Mouse (Mus musculus) kidney, adult 8-10 months (tissue): ENCODE measurements around the gene Prkaca.
"Not testable (repeated sequence)": the region's sequence is repeated elsewhere in the genome, so short reads cannot be mapped to it uniquely, and the experiment has no call there.

Source experiments
- DNase-seq, 2 experiments: peaks; one replicate each; pipeline ENCODE4 v3.0.0; 2022

Prkaca gene

GRCm38 (mm10) chr8:83976101-83976630 lies 3.4 kb downstream of the Prkaca start:
- DNase-seq: peak; percentile 20 to 66

- peak in 1 of 2 experiments; percentile 16 for DNase-seq
Measured at GRCm38 (mm10) chr8:83976779-83977350, 4.1 kb downstream of the Prkaca start.

GRCm38 (mm10) chr8:83977646-83978045 lies 4.9 kb downstream of the Prkaca start:
- DNase-seq: peak; percentile 45 to 49

GRCm38 (mm10) chr8:83978200-83978599 lies 5.4 kb downstream of the Prkaca start:
- DNase-seq: no peak

GRCm38 (mm10) chr8:83980250-83980649 lies 7.5 kb downstream of the Prkaca start:
- DNase-seq: no peak

- no peak for DNase-seq
Measured at GRCm38 (mm10) chr8:83980845-83981244, 8.1 kb downstream of the Prkaca start.

GRCm38 (mm10) chr8:83981533-83981932 lies 8.7 kb downstream of the Prkaca start:
- no peak for DNase-seq

GRCm38 (mm10) chr8:83982449-83982848 lies 9.7 kb downstream of the Prkaca start:
- DNase-seq: no peak

GRCm38 (mm10) chr8:83983222-83983621 lies 10.4 kb downstream of the Prkaca start:
- not testable (repeated sequence) for DNase-seq

GRCm38 (mm10) chr8:83989243-83989642 lies 16.4 kb downstream of the Prkaca start:
- DNase-seq: no peak

GRCm38 (mm10) chr8:83990170-83990569 lies 17.4 kb downstream of the Prkaca start:
- DNase-seq: no peak

GRCm38 (mm10) chr8:83992488-83992887 lies 19.7 kb downstream of the Prkaca start:
- DNase-seq: no peak

- no peak for DNase-seq
Measured at GRCm38 (mm10) chr8:83994030-83994429, 21.2 kb downstream of the Prkaca start.

- no peak for DNase-seq
Measured at GRCm38 (mm10) chr8:83995973-83996372, 23.2 kb downstream of the Prkaca start.

GRCm38 (mm10) chr8:83996567-83997505 lies 24.0 kb downstream of the Prkaca start:
- peak; percentile 82 to 86 for DNase-seq

GRCm38 (mm10) chr8:83997511-83998141 lies 24.8 kb downstream of the Prkaca start, which contains the start of gene Samd1:
Gene Samd1, plus strand, starts transcription at chr8:83997672.
- DNase-seq: peak in 1 of 2 experiments; percentile 54

- DNase-seq: peak; percentile 62 to 71
Measured at GRCm38 (mm10) chr8:83998231-83999056, 25.7 kb downstream of the Prkaca start.

GRCm38 (mm10) chr8:83999057-83999705 lies 26.4 kb downstream of the Prkaca start:
- no peak for DNase-seq

- no peak for DNase-seq
Measured at GRCm38 (mm10) chr8:83999825-84000224, 27.0 kb downstream of the Prkaca start.

- no peak for DNase-seq
Measured at GRCm38 (mm10) chr8:84001281-84002000, 28.6 kb downstream of the Prkaca start, which contains the start of gene 1700067K01Rik. Gene 1700067K01Rik, plus strand, starts transcription at chr8:84001502.
